ENCODE assay signal across 8 mouse cellular contexts in genomic region chr6:17692647-17693046, GRCm38 (mm10). TPM values are rescaled to one million over a fixed set of nuclear protein-coding genes. Genes with fewer than 3 reads are reported as not detected.
DNase-seq lines count a peak whose midpoint lies in the region; ATAC-seq and TF ChIP-seq lines count a peak whose summit lies in the region.

St7 (plus strand) TSS chr6:17692933.

- TF ChIP-seq EP300 in heart, adult 2 months (IDR thresholded peaks at IDR 0.05; ENCODE audit: insufficient read depth, low read depth, low read length): no peak

- peak within 1 kb of the TSS; percentile 85 for H3K4me3 ChIP-seq in lung, embryonic 14.5 days (ENCODE audit: low read depth, low read length)
- H3K4me3 ChIP-seq in heart, adult 2 months: peak within 1 kb of the TSS; percentile 83
- peak within 1 kb of the TSS; percentile 57 for H3K4me3 ChIP-seq in myocyte

- no peaks in the 10 kb centered on the region for H3K9me3 ChIP-seq in lung, embryonic 14.5 days (ENCODE audit: low read depth, low read length)

- intact Hi-C loops in heart, adult 2 months (cut with DNase I): loop anchor here (5.0 kb wide), 1 partner anchor 55 kb away; the partner anchor contains the start of gene Capza2

- H3K27ac ChIP-seq in lung, embryonic 14.5 days (ENCODE audit: low read depth): peak within 1 kb of the TSS; percentile 99
- peak within 1 kb of the TSS; percentile 92 for H3K27ac ChIP-seq in heart, adult 2 months

- H3K9ac ChIP-seq in lung, embryonic 14.5 days: peak within 1 kb of the TSS; percentile 95
- peak within 1 kb of the TSS; percentile 93 for H3K9ac ChIP-seq in heart, adult 2 months (ENCODE audit: low read depth, low read length)

- H3K4me2 ChIP-seq in lung, embryonic 14.5 days: peak within 1 kb of the TSS; percentile 81
- peak within 1 kb of the TSS; percentile 72 for H3K4me2 ChIP-seq in myocyte (ENCODE audit: low read depth)

- no peak for ATAC-seq in lung, embryonic 14.5 days (ENCODE audit: insufficient read depth)
- ATAC-seq in CD4-positive, CD25-positive, alpha-beta regulatory T cell, adult 4 months: no peak

- WGBS in lung, embryonic 14.5 days: 48% methylated on average over 7 of the region's 7 CpGs
- WGBS in heart, adult 2 months: 93% methylated on average over 7 of the region's 7 CpGs

- peaks cover 3% of the 10 kb centered on the region; the same call in 1 of the 2 replicates for H3K4me1 ChIP-seq in lung, embryonic 14.5 days (ENCODE audit: insufficient read depth)
- H3K4me1 ChIP-seq in heart, adult 2 months (ENCODE audit: control insufficient read depth, insufficient read depth, low read length): no peaks in the 10 kb centered on the region; the same call in none of the 2 replicates

- no peak for TF ChIP-seq CTCF in lung, embryonic 14.5 days (IDR thresholded peaks at IDR 0.05; ENCODE audit: low read depth)
- TF ChIP-seq CTCF in brain, embryonic 14.5 days (IDR thresholded peaks at IDR 0.05; ENCODE audit: borderline replicate concordance, extremely low read depth, insufficient read depth, insufficient read length): no peak
- no peak for TF ChIP-seq CTCF in heart, adult 2 months (IDR thresholded peaks at IDR 0.05)

- no peaks in the 10 kb centered on the region for H3K27me3 ChIP-seq in lung, embryonic 14.5 days (ENCODE audit: insufficient read depth, low read length)
- no peaks in the 10 kb centered on the region for H3K27me3 ChIP-seq in heart, adult 2 months (ENCODE audit: control insufficient read depth, insufficient read depth, low read length)
- no peaks in the 10 kb centered on the region for H3K27me3 ChIP-seq in myocyte (ENCODE audit: control insufficient read depth, insufficient read depth, insufficient read length)

- peak; percentile 50 for DNase-seq in lung, embryonic 14.5 days
- DNase-seq in lung, adult 18-20 months: no peak
- DNase-seq in brain, embryonic 14.5 days (ENCODE audit: low read depth): no peak
- DNase-seq in heart, adult 2 months: no peak
- no peak for DNase-seq in layer of hippocampus, postnatal 36 days
- DNase-seq in frontal cortex, postnatal 14 days (ENCODE audit: low spot score in 2 of 2): no peak

- no peak for TF ChIP-seq POLR2A in brain, embryonic 14.5 days (IDR thresholded peaks at IDR 0.05; ENCODE audit: borderline replicate concordance, extremely low read depth, insufficient read depth, insufficient read length, poor library complexity, severe bottlenecking)
- TF ChIP-seq POLR2A in heart, adult 2 months (IDR thresholded peaks at IDR 0.05; ENCODE audit: insufficient read depth, low read depth, low read length): no peak
- no peak for TF ChIP-seq POLR2A in myocyte (IDR thresholded peaks at IDR 0.05; ENCODE audit: insufficient read length, low read depth)

- no peaks in the 10 kb centered on the region for H3K79me2 ChIP-seq in heart, adult 2 months (replicated peaks; ENCODE audit: control insufficient read depth, insufficient read depth, low read length)
- no peaks in the 10 kb centered on the region for H3K79me2 ChIP-seq in myocyte (ENCODE audit: control insufficient read depth, insufficient read depth)

- H3ac ChIP-seq in myocyte (ENCODE audit: control insufficient read depth, insufficient read length): peak within 1 kb of the TSS; percentile 44

- 0 out of 2 replicates have a peak, but pooled peaks cover 8% of the 10 kb centered on the region for H3K36me3 ChIP-seq in lung, embryonic 14.5 days (ENCODE audit: insufficient read depth)
- no peaks in the 10 kb centered on the region for H3K36me3 ChIP-seq in heart, adult 2 months (ENCODE audit: control insufficient read depth, insufficient read depth, low read length)
- no peaks in the 10 kb centered on the region for H3K36me3 ChIP-seq in myocyte (ENCODE audit: control insufficient read depth, insufficient read depth)

TF ChIP-seq in myocyte, 11 proteins besides CTCF, POLR2A, EP300 and RAD21:
- TF ChIP-seq MAX (IDR thresholded peaks at IDR 0.05; ENCODE audit: low read depth) (no peak), TCF3 (IDR thresholded peaks at IDR 0.05; ENCODE audit: insufficient read length, low read depth) (no peak), E2F4 (IDR thresholded peaks at IDR 0.05; ENCODE audit: insufficient read depth) (no peak), USF1 (IDR thresholded peaks at IDR 0.05; ENCODE audit: low read depth) (no peak), TCF12 (IDR thresholded peaks at IDR 0.05; ENCODE audit: insufficient read depth, poor library complexity, severe bottlenecking) (no peak), MYOG (IDR thresholded peaks at IDR 0.05; ENCODE audit: control insufficient read depth in 1 of 3, insufficient read depth in 1 of 3, insufficient read length in 2 of 3, low read depth in 2 of 3) (no peak), CEBPB (IDR thresholded peaks at IDR 0.05; ENCODE audit: insufficient read depth, poor library complexity, severe bottlenecking) (no peak), MYOD1 (IDR thresholded peaks at IDR 0.05; ENCODE audit: control insufficient read depth in 1 of 3, insufficient read length in 2 of 3, low read depth in 2 of 3) (no peak), REST (IDR thresholded peaks at IDR 0.05; ENCODE audit: insufficient read depth, insufficient read length) (no peak), POLR2AphosphoS2 (IDR thresholded peaks at IDR 0.05; ENCODE audit: insufficient read length, low read depth) (no peak), SRF (IDR thresholded peaks at IDR 0.05; ENCODE audit: control insufficient read depth, insufficient read length, low read depth) (no peak)

RNA-seq across cellular contexts. Expression of gene St7, which starts in this region (rescaled TPM):
- 44.0 and 48.7 TPM in 2 replicates for polyA plus RNA-seq in lung, embryonic 14.5 days (2014; fragmentation: Nextera tagmentation; extraction: Ambion mirVana)
- polyA plus RNA-seq in brain, embryonic 14.5 days (2012; rRNA removed): 62.0 and 71.4 TPM in 2 replicates
- 10 to 100 TPM; 16.9 to 19.5 TPM for total RNA-seq in heart, adult 2 months (2021)
- polyA plus RNA-seq in heart, adult 2 months (2012; rRNA removed): 12.0 and 18.3 TPM in 2 replicates
- 10 to 100 TPM; 48.0 to 52.5 TPM for total RNA-seq in layer of hippocampus, postnatal 36 days (2021)
- polyA plus RNA-seq in myocyte (2012; fragmentation: generic; extraction: Trizol): 8.4 TPM
- 1 to 10 TPM; 1.5 to 2.6 TPM for polyA plus RNA-seq in CD4-positive, CD25-positive, alpha-beta regulatory T cell, adult 4 months (2017; shearing (Covaris generic))
